Mouse (Mus musculus): Measurements from ENCODE around the gene Mtmr14. TPM values are rescaled to one million over a fixed set of nuclear protein-coding genes. Genes with fewer than 3 reads are reported as not detected.

Mtmr14 gene
- polyA plus RNA-seq, 1 experiment: 16.8 TPM

DNA sequence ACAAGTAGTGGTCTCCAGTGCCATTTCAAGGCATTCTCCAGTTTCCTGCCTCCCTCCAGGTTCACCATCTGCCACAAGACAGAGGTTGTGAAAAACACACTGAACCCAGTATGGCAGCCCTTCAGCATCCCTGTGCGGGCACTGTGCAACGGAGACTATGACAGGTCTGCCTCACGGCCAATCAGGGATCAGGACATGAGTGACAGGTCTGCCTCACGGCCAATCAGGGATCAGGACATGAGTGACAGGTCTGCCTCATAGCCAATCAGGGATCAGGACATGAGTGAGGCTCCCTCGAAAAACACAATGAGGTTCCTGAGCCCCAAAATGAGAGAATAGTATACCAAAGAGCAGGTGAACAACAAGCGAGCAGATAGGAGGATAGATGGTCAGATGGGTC lies 52.7 kb downstream of the Mtmr14 start:
- Histone ChIP-seq H3K4me3 (no peak overlapping the region), H3K27me3 (ENCODE audit: control insufficient read depth, insufficient read depth, insufficient read length) (no peaks in the 10 kb centered on the region), H3K36me3 (ENCODE audit: control insufficient read depth, insufficient read depth) (no peaks in the 10 kb centered on the region), H3K79me2 (ENCODE audit: control insufficient read depth, insufficient read depth) (no peaks in the 10 kb centered on the region), H3ac (ENCODE audit: control insufficient read depth, insufficient read length) (no peak overlapping the region), H3K4me2 (ENCODE audit: low read depth) (no peak overlapping the region)
- TF ChIP-seq SRF (IDR thresholded peaks at IDR 0.05; ENCODE audit: control insufficient read depth, insufficient read length, low read depth) (no peak), E2F4 (IDR thresholded peaks at IDR 0.05; ENCODE audit: insufficient read depth) (no peak), USF1 (IDR thresholded peaks at IDR 0.05; ENCODE audit: low read depth) (no peak), POLR2AphosphoS2 (IDR thresholded peaks at IDR 0.05; ENCODE audit: insufficient read length, low read depth) (no peak), REST (IDR thresholded peaks at IDR 0.05; ENCODE audit: insufficient read depth, insufficient read length) (no peak), TCF3 (IDR thresholded peaks at IDR 0.05; ENCODE audit: insufficient read length, low read depth) (no peak), MAX (IDR thresholded peaks at IDR 0.05; ENCODE audit: low read depth) (no peak), POLR2A (IDR thresholded peaks at IDR 0.05; ENCODE audit: insufficient read length, low read depth) (no peak), MYOD1 (IDR thresholded peaks at IDR 0.05; ENCODE audit: control insufficient read depth in 1 of 3, insufficient read length in 2 of 3, low read depth in 2 of 3) (no peak), MYOG (IDR thresholded peaks at IDR 0.05; ENCODE audit: control insufficient read depth in 1 of 3, insufficient read depth in 1 of 3, insufficient read length in 2 of 3, low read depth in 2 of 3) (no peak), CEBPB (IDR thresholded peaks at IDR 0.05; ENCODE audit: insufficient read depth, poor library complexity, severe bottlenecking) (no peak)

DNA sequence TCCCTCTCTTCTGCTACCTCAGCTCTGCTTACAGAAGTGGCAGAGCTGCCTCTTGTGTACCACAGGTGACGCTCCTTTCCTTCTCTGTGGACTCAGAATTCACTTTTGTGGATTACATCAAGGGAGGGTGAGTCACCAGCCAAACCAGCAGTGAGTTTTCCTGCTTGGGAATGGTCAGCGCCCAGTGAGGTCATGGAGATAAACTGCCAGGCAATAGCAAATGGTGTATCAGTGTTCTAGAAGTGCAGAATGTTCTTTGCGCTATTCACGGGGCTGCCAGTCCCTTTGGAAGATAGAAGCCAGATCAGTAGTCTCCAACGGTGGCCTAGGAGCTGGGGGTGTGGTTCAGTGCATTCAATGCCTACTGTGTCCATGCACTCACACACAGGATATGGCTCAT lies 55.3 kb downstream of the Mtmr14 start:
- no peaks in the 10 kb centered on the region for H3K27me3 ChIP-seq (ENCODE audit: control insufficient read depth, insufficient read depth, insufficient read length)
- peak overlapping the region; percentile 1 for H3K4me2 ChIP-seq (ENCODE audit: low read depth)
- no peak overlapping the region for H3K4me3 ChIP-seq
- H3K36me3 ChIP-seq (ENCODE audit: control insufficient read depth, insufficient read depth): no peaks in the 10 kb centered on the region
- H3ac ChIP-seq (ENCODE audit: control insufficient read depth, insufficient read length): no peak overlapping the region
- H3K79me2 ChIP-seq (ENCODE audit: control insufficient read depth, insufficient read depth): no peaks in the 10 kb centered on the region
- TF ChIP-seq TCF12 (IDR thresholded peaks at IDR 0.05; ENCODE audit: insufficient read depth, poor library complexity, severe bottlenecking) (no peak), E2F4 (IDR thresholded peaks at IDR 0.05; ENCODE audit: insufficient read depth) (no peak), TCF3 (IDR thresholded peaks at IDR 0.05; ENCODE audit: insufficient read length, low read depth) (no peak), POLR2AphosphoS2 (IDR thresholded peaks at IDR 0.05; ENCODE audit: insufficient read length, low read depth) (no peak), REST (IDR thresholded peaks at IDR 0.05; ENCODE audit: insufficient read depth, insufficient read length) (no peak), MYOD1 (IDR thresholded peaks at IDR 0.05; ENCODE audit: control insufficient read depth in 1 of 3, insufficient read length in 2 of 3, low read depth in 2 of 3) (no peak), USF1 (IDR thresholded peaks at IDR 0.05; ENCODE audit: low read depth) (no peak), MAX (IDR thresholded peaks at IDR 0.05; ENCODE audit: low read depth) (no peak), POLR2A (IDR thresholded peaks at IDR 0.05; ENCODE audit: insufficient read length, low read depth) (no peak), MYOG (IDR thresholded peaks at IDR 0.05; ENCODE audit: control insufficient read depth in 1 of 3, insufficient read depth in 1 of 3, insufficient read length in 2 of 3, low read depth in 2 of 3) (no peak), CEBPB (IDR thresholded peaks at IDR 0.05; ENCODE audit: insufficient read depth, poor library complexity, severe bottlenecking) (no peak), SRF (IDR thresholded peaks at IDR 0.05; ENCODE audit: control insufficient read depth, insufficient read length, low read depth) (no peak)

DNA sequence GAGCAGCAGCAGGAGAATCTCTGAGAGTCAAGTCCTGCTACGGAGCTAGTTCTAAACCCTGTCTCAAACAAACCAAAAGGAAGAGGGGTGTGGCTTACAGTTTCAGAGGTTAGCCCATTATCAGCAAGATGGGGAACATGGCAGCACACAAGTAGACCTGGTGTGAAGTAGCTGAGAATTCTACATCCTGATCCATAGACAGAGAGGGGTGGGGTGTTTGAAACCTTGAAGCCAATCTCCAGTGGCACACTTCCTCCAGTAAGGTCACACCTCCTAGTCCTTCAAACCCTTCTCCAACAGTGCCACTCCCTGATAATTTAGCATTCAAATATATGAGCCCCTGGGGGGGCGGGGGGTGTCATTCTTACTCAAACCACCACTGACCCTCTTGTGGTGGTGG lies 58.4 kb downstream of the Mtmr14 start:
- Histone ChIP-seq H3K27me3 (ENCODE audit: control insufficient read depth, insufficient read depth, insufficient read length) (no peaks in the 10 kb centered on the region), H3K36me3 (ENCODE audit: control insufficient read depth, insufficient read depth) (no peaks in the 10 kb centered on the region), H3K4me3 (no peak overlapping the region), H3K4me2 (ENCODE audit: low read depth) (no peak overlapping the region), H3ac (ENCODE audit: control insufficient read depth, insufficient read length) (no peak overlapping the region), H3K79me2 (ENCODE audit: control insufficient read depth, insufficient read depth) (no peaks in the 10 kb centered on the region)
- TF ChIP-seq SRF (IDR thresholded peaks at IDR 0.05; ENCODE audit: control insufficient read depth, insufficient read length, low read depth): no peak
- TF ChIP-seq POLR2A (IDR thresholded peaks at IDR 0.05; ENCODE audit: insufficient read length, low read depth): no peak
- no peak for TF ChIP-seq TCF3 (IDR thresholded peaks at IDR 0.05; ENCODE audit: insufficient read length, low read depth)
- TF ChIP-seq TCF12 (IDR thresholded peaks at IDR 0.05; ENCODE audit: insufficient read depth, poor library complexity, severe bottlenecking): no peak
- no peak for TF ChIP-seq POLR2AphosphoS2 (IDR thresholded peaks at IDR 0.05; ENCODE audit: insufficient read length, low read depth)
- TF ChIP-seq CEBPB (IDR thresholded peaks at IDR 0.05; ENCODE audit: insufficient read depth, poor library complexity, severe bottlenecking): no peak
- no peak for TF ChIP-seq MYOD1 (IDR thresholded peaks at IDR 0.05; ENCODE audit: control insufficient read depth in 1 of 3, insufficient read length in 2 of 3, low read depth in 2 of 3)
- TF ChIP-seq REST (IDR thresholded peaks at IDR 0.05; ENCODE audit: insufficient read depth, insufficient read length): no peak
- no peak for TF ChIP-seq E2F4 (IDR thresholded peaks at IDR 0.05; ENCODE audit: insufficient read depth)
- TF ChIP-seq MYOG (IDR thresholded peaks at IDR 0.05; ENCODE audit: control insufficient read depth in 1 of 3, insufficient read depth in 1 of 3, insufficient read length in 2 of 3, low read depth in 2 of 3): no peak
- no peak for TF ChIP-seq MAX (IDR thresholded peaks at IDR 0.05; ENCODE audit: low read depth)
- no peak for TF ChIP-seq USF1 (IDR thresholded peaks at IDR 0.05; ENCODE audit: low read depth)

DNA sequence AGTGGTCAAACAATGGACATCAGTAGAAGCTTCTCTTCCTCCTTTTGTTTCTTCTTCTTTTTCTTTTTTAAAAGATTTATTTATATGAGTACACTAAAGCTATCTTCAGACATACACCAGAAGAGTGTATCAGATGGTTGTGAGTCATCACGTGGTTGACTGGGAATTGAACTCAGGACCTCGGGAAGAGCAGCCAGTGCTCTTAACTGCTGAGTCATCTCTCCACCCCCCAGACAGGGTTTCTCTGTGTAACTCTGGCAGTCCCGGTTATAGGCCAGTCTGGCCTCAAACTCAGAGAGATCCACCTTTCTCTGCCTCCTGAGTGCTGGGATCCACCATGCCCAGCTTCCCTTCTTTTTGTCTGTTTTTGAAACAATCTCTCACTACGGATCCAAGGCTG lies 59.0 kb downstream of the Mtmr14 start:
- no peak overlapping the region for H3K4me2 ChIP-seq (ENCODE audit: low read depth)
- H3K79me2 ChIP-seq (ENCODE audit: control insufficient read depth, insufficient read depth): no peaks in the 10 kb centered on the region
- no peak overlapping the region for H3ac ChIP-seq (ENCODE audit: control insufficient read depth, insufficient read length)
- no peaks in the 10 kb centered on the region for H3K27me3 ChIP-seq (ENCODE audit: control insufficient read depth, insufficient read depth, insufficient read length)
- no peaks in the 10 kb centered on the region for H3K36me3 ChIP-seq (ENCODE audit: control insufficient read depth, insufficient read depth)
- TF ChIP-seq TCF12 (IDR thresholded peaks at IDR 0.05; ENCODE audit: insufficient read depth, poor library complexity, severe bottlenecking) (no peak), MAX (IDR thresholded peaks at IDR 0.05; ENCODE audit: low read depth) (no peak), MYOD1 (IDR thresholded peaks at IDR 0.05; ENCODE audit: control insufficient read depth in 1 of 3, insufficient read length in 2 of 3, low read depth in 2 of 3) (no peak), TCF3 (IDR thresholded peaks at IDR 0.05; ENCODE audit: insufficient read length, low read depth) (no peak), USF1 (IDR thresholded peaks at IDR 0.05; ENCODE audit: low read depth) (no peak), SRF (IDR thresholded peaks at IDR 0.05; ENCODE audit: control insufficient read depth, insufficient read length, low read depth) (no peak), POLR2AphosphoS2 (IDR thresholded peaks at IDR 0.05; ENCODE audit: insufficient read length, low read depth) (no peak)
- no peak overlapping the region for H3K4me3 ChIP-seq

DNA sequence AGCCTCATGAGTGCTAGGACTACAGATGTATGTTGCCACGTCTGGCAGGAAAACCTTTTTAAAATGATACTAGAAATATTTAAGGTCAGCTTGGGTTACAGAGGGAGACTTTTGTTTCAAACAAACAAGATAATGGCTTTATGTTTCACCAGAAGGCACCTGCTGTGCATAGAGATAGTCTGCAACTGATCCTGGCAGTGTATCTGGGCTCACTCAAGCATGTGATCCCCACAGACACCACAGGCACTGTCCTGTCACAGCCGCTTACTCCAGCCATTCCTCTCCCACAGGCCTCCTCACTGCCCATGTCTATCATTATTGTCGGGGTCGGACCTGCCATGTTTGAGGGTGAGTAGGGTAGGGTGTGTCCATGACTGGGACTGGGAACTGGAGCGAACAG lies 63.7 kb downstream of the Mtmr14 start:
- no peaks in the 10 kb centered on the region for H3K36me3 ChIP-seq (ENCODE audit: control insufficient read depth, insufficient read depth)
- H3ac ChIP-seq (ENCODE audit: control insufficient read depth, insufficient read length): no peak overlapping the region
- no peak overlapping the region for H3K4me3 ChIP-seq
- peaks cover 8% of the 10 kb centered on the region for H3K27me3 ChIP-seq (ENCODE audit: control insufficient read depth, insufficient read depth, insufficient read length)
- no peak overlapping the region for H3K4me2 ChIP-seq (ENCODE audit: low read depth)
- no peak for TF ChIP-seq REST (IDR thresholded peaks at IDR 0.05; ENCODE audit: insufficient read depth, insufficient read length)
- H3K79me2 ChIP-seq (ENCODE audit: control insufficient read depth, insufficient read depth): no peaks in the 10 kb centered on the region
